Mouse (Mus musculus) bone marrow macrophage, adult 2 months (primary cell): ENCODE measurements around the gene Coq2.

Experiments used
- CTCF ChIP-seq: IDR thresholded peaks from 2 replicates; pipeline ENCODE4 v1.5.1; 2012; ENCODE audit warnings: low read depth, mild to moderate bottlenecking, low read length, moderate library complexity
- POLR2A ChIP-seq: IDR thresholded peaks from 2 replicates; pipeline ENCODE4 v1.6.1; 2012; ENCODE audit warnings: mild to moderate bottlenecking, low read depth, low read length, borderline replicate concordance

GRCm38 (mm10) chr5:100648046-100648445 lies 26.9 kb downstream of the Coq2 start:
- TF ChIP-seq POLR2A: no peak
- TF ChIP-seq CTCF: no peak
